Mouse (Mus musculus) liver, adult 2 months (tissue): Measurements from ENCODE around the gene Egfl7.

Experiments
- CTCF ChIP-seq: fragments of 200-500 bp; IDR thresholded peaks from 2 replicates; pipeline ENCODE4 v1.5.1; 2011; ENCODE audit warnings: low read depth, low read length, control low read depth
- POLR2A ChIP-seq: fragments of 200-500 bp; IDR thresholded peaks from 2 replicates; pipeline ENCODE4 v1.6.1; 2011; ENCODE audit warnings: low read length, control low read depth; ENCODE audit not compliant: insufficient read depth; ENCODE audit errors: extremely low read depth

GRCm38 (mm10) chr2:26576462-26576861, 3.4 kb upstream of the Egfl7 start:
- TF ChIP-seq CTCF (no peak), POLR2A (no peak)
